In the genomic region with DNA sequence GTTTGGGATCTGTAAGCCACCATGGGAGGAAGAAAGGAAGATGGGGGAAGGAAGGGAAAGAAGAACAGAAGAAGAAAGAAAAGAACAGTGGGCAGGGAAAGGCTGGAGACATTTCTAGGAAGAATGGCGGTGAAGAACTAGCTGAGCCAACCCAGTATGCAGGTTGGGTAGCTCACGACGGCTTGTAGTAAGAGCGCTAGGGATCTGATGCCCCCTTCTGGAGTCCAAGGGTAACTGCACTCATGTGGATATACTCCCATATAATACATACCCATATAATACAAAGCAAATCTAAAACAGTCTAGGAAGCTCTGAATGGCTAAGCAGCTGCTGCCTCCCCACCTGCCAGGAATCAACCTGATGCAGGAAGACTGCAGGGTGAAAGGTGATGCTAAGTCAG, we compare ENCODE assay signal across 30 mouse cellular contexts.
A peak's percentile ranks its signal among the peaks of the same experiment; 100 is the strongest.
DNase-seq lines count a peak whose midpoint lies in the region; ATAC-seq and TF ChIP-seq lines count a peak whose summit lies in the region.
"Had no signal": no experiment of that assay in that cellular context is flagged by ENCODE, and none has a peak within 500 bp of the region (broad histone marks: within the 10 kb centered on the region; RNA-seq: fewer than 3 reads in every experiment).

No protein-coding gene starts in this region.

- no peak overlapping the region for H3K4me3 ChIP-seq in limb, embryonic 11.5 days (ENCODE audit: low read depth, low read length)
- no peak overlapping the region for H3K4me3 ChIP-seq in limb, embryonic 10.5 days
- no peak overlapping the region for H3K4me3 ChIP-seq in MEL (ENCODE audit: control insufficient read depth in 1 of 2, insufficient read depth in 1 of 2, low read depth in 2 of 2, low read length in 2 of 2)
- H3K4me3 ChIP-seq in embryonic fibroblast, embryonic 13.5 days (ENCODE audit: insufficient read depth, low read length) = no peak overlapping the region
- H3K4me3 ChIP-seq: embryonic facial prominence, embryonic 12.5 days; forebrain, embryonic 10.5 days; forebrain, embryonic 15.5 days; heart, embryonic 10.5 days; heart, embryonic 15.5 days; hindbrain, embryonic 13.5 days; liver, embryonic 15.5 days; lung, embryonic 15.5 days; midbrain, embryonic 13.5 days had no signal

- no peak for DNase-seq in limb, embryonic 11.5 days (ENCODE audit: low spot score)
- no peak for DNase-seq in limb, embryonic 10.5 days (ENCODE audit: low spot score)
- peak; percentile 56 for DNase-seq in 416B (ENCODE audit: low read depth)
- DNase-seq in MEL (ENCODE audit: low read depth, low spot score) = no peak
- DNase-seq in cerebellum, adult 11 months = no peak
- DNase-seq in kidney, postnatal 36 days = no peak
- DNase-seq: adrenal gland, adult 8-10 months; cerebellum, adult 9-10 months; cerebellum, postnatal 36 days; embryo, embryonic 11 days; gastrocnemius, postnatal 25 days; heart, adult 11 months; heart, postnatal 36 days; kidney, postnatal 14 days; left cerebral cortex, postnatal 4 days; liver; lung, postnatal 4 days; thymus, postnatal 25 days had no signal

- peak in 2 of 3 experiments; percentile 8 to 28; a peak in 2 of 6 replicates for TF ChIP-seq CTCF in MEL (IDR thresholded peaks at IDR 0.05 in 2 of 3, conservative IDR thresholded peaks at IDR 0.05 in 1 of 3; ENCODE audit: control insufficient read depth in 1 of 3, insufficient read depth in 1 of 3, low read depth in 2 of 3, low read length in 3 of 3, poor library complexity in 1 of 3, severe bottlenecking in 1 of 3)
- no peak for TF ChIP-seq CTCF in embryonic fibroblast, embryonic 13.5 days (IDR thresholded peaks at IDR 0.05; ENCODE audit: borderline replicate concordance, insufficient read depth, low read length)

- no peak for TF ChIP-seq EP300 in MEL (IDR thresholded peaks at IDR 0.05; ENCODE audit: low read depth in 1 of 2, low read length in 2 of 2)

- H3K27me3 ChIP-seq in limb, embryonic 11.5 days (ENCODE audit: control insufficient read depth, insufficient read depth, low read length) = no peaks in the 10 kb centered on the region
- H3K27me3 ChIP-seq in limb, embryonic 10.5 days (ENCODE audit: low read depth, poor library complexity, severe bottlenecking) = no peaks in the 10 kb centered on the region
- H3K27me3 ChIP-seq in MEL (ENCODE audit: control insufficient read depth in 1 of 2, insufficient read depth in 2 of 2, low read length in 2 of 2) = no peaks in the 10 kb centered on the region
- H3K27me3 ChIP-seq: embryonic facial prominence, embryonic 12.5 days; forebrain, embryonic 15.5 days; heart, embryonic 15.5 days; hindbrain, embryonic 13.5 days; liver, embryonic 15.5 days; lung, embryonic 15.5 days; midbrain, embryonic 13.5 days had no signal

- no peaks in the 10 kb centered on the region for H3K79me2 ChIP-seq in MEL (ENCODE audit: control insufficient read depth, insufficient read depth, low read length, poor library complexity)

- WGBS in limb, embryonic 11.5 days = 94% methylated on average over 4 of the region's 4 CpGs
- WGBS in limb, embryonic 10.5 days = 97% methylated on average over 4 of the region's 4 CpGs

- 0 out of 2 replicates have a peak, but pooled peaks cover 2% of the 10 kb centered on the region for H3K9me3 ChIP-seq in limb, embryonic 11.5 days (ENCODE audit: control insufficient read depth, low read length)
- H3K9me3 ChIP-seq in limb, embryonic 10.5 days (replicated peaks) = no peaks in the 10 kb centered on the region
- no peaks in the 10 kb centered on the region for H3K9me3 ChIP-seq in MEL (replicated peaks; ENCODE audit: insufficient read depth, low read length)
- H3K9me3 ChIP-seq: embryonic facial prominence, embryonic 12.5 days; forebrain, embryonic 10.5 days; forebrain, embryonic 15.5 days; heart, embryonic 10.5 days; heart, embryonic 15.5 days; hindbrain, embryonic 13.5 days; liver, embryonic 15.5 days; lung, embryonic 15.5 days; midbrain, embryonic 13.5 days had no signal

- TF ChIP-seq RAD21 in MEL (IDR thresholded peaks at IDR 0.05; ENCODE audit: low read depth, low read length) = no peak; the same call in 1 of the 2 replicates

- H3K9ac ChIP-seq in limb, embryonic 11.5 days (ENCODE audit: low read length) = no peak overlapping the region
- no peak overlapping the region for H3K9ac ChIP-seq in MEL (ENCODE audit: control insufficient read depth, low read depth, low read length, poor library complexity, severe bottlenecking)
- H3K9ac ChIP-seq: embryonic facial prominence, embryonic 12.5 days; forebrain, embryonic 15.5 days; heart, embryonic 15.5 days; hindbrain, embryonic 13.5 days; liver, embryonic 15.5 days; lung, embryonic 15.5 days; midbrain, embryonic 13.5 days had no signal

- no peak for TF ChIP-seq POLR2A in MEL (IDR thresholded peaks at IDR 0.05; ENCODE audit: control insufficient read depth in 1 of 2, insufficient read depth in 1 of 2, low read depth in 1 of 2, low read length in 2 of 2, poor library complexity in 1 of 2)
- TF ChIP-seq POLR2A in embryonic fibroblast, embryonic 13.5 days (IDR thresholded peaks at IDR 0.05; ENCODE audit: low read depth, low read length) = no peak

- no peaks in the 10 kb centered on the region for H3K4me1 ChIP-seq in limb, embryonic 11.5 days (ENCODE audit: control insufficient read depth, insufficient read depth, low read length)
- H3K4me1 ChIP-seq in limb, embryonic 10.5 days = 0 out of 2 replicates have a peak, but pooled peaks cover 4% of the 10 kb centered on the region
- no peaks in the 10 kb centered on the region for H3K4me1 ChIP-seq in MEL (ENCODE audit: control insufficient read depth in 1 of 2, insufficient read depth in 2 of 2, low read length in 2 of 2)
- no peaks in the 10 kb centered on the region for H3K4me1 ChIP-seq in embryonic fibroblast, embryonic 13.5 days (ENCODE audit: control insufficient read depth, insufficient read depth, low read length)
- H3K4me1 ChIP-seq: embryonic facial prominence, embryonic 12.5 days; forebrain, embryonic 10.5 days; forebrain, embryonic 15.5 days; heart, embryonic 10.5 days; heart, embryonic 15.5 days; hindbrain, embryonic 13.5 days; liver, embryonic 15.5 days; lung, embryonic 15.5 days; midbrain, embryonic 13.5 days had no signal

- ATAC-seq in limb, embryonic 11.5 days (ENCODE audit: insufficient number of reproducible peaks, low FRiP score, low TSS enrichment, low read depth) = no peak
- ATAC-seq: CD4-positive, CD25-positive, alpha-beta regulatory T cell, adult 4 months; forebrain, embryonic 15.5 days; intestine, embryonic 16.5 days; midbrain, embryonic 13.5 days had no signal

- no peak overlapping the region for H3K4me2 ChIP-seq in limb, embryonic 11.5 days (ENCODE audit: low read depth, severe bottlenecking)
- H3K4me2 ChIP-seq: embryonic facial prominence, embryonic 12.5 days; forebrain, embryonic 15.5 days; heart, embryonic 15.5 days; hindbrain, embryonic 13.5 days; liver, embryonic 15.5 days; lung, embryonic 15.5 days; midbrain, embryonic 13.5 days had no signal

- 0 out of 2 replicates have a peak overlapping the region, but pooled peaks have one; percentile 14 for H3K27ac ChIP-seq in limb, embryonic 11.5 days (replicated peaks; ENCODE audit: low read depth, low read length)
- no peak overlapping the region for H3K27ac ChIP-seq in limb, embryonic 10.5 days
- H3K27ac ChIP-seq in MEL (ENCODE audit: control insufficient read depth, low read depth, low read length) = no peak overlapping the region
- peak overlapping the region; percentile 69 for H3K27ac ChIP-seq in embryonic fibroblast, embryonic 13.5 days (ENCODE audit: insufficient read depth, low read length)
- H3K27ac ChIP-seq: embryonic facial prominence, embryonic 12.5 days; forebrain, embryonic 10.5 days; forebrain, embryonic 15.5 days; heart, embryonic 10.5 days; heart, embryonic 15.5 days; hindbrain, embryonic 13.5 days; liver, embryonic 15.5 days; lung, embryonic 15.5 days; midbrain, embryonic 13.5 days had no signal

- no peaks in the 10 kb centered on the region for H3K36me3 ChIP-seq in limb, embryonic 11.5 days (ENCODE audit: control insufficient read depth, insufficient read depth, low read length)
- H3K36me3 ChIP-seq in limb, embryonic 10.5 days = no peaks in the 10 kb centered on the region
- H3K36me3 ChIP-seq in MEL (ENCODE audit: control insufficient read depth in 1 of 2, insufficient read depth in 2 of 2, low read length in 2 of 2) = no peaks in the 10 kb centered on the region
- H3K36me3 ChIP-seq: embryonic facial prominence, embryonic 12.5 days; forebrain, embryonic 10.5 days; forebrain, embryonic 15.5 days; heart, embryonic 10.5 days; heart, embryonic 15.5 days; hindbrain, embryonic 13.5 days; liver, embryonic 15.5 days; lung, embryonic 15.5 days; midbrain, embryonic 13.5 days had no signal

TF ChIP-seq in MEL, 35 proteins besides CTCF, POLR2A, EP300 and RAD21:
- TF ChIP-seq POLR2AphosphoS5 (IDR thresholded peaks at IDR 0.05; ENCODE audit: borderline replicate concordance, low read depth, low read length) (no peak), ZNF384 (IDR thresholded peaks at IDR 0.05; ENCODE audit: low read depth, low read length) (no peak), ZMIZ1 (IDR thresholded peaks at IDR 0.05; ENCODE audit: low read depth, low read length) (no peak), MAZ (IDR thresholded peaks at IDR 0.05; ENCODE audit: low read depth, low read length) (no peak)

Comparison
In these comparisons a context has a peak if more than half of its experiments do, and no peak if none do; other contexts are left out.
1. H3K27ac ChIP-seq: peak in limb, embryonic 11.5 days (single experiment) and embryonic fibroblast, embryonic 13.5 days (single experiment); none in limb, embryonic 10.5 days (single experiment) and MEL (single experiment).